Mouse (Mus musculus) liver, embryonic 14.5 days (tissue): ENCODE data around the gene Bcl2.

Source experiments
- CTCF ChIP-seq: IDR thresholded peaks from 2 replicates; pipeline ENCODE4 v1.5.1; 2016; ENCODE audit warnings: antibody characterized with exemption, low read depth, control low read depth
- EP300 ChIP-seq: IDR thresholded peaks from 2 replicates; pipeline ENCODE4 v1.6.1; 2016; ENCODE audit warnings: antibody characterized with exemption, low read depth

DNA sequence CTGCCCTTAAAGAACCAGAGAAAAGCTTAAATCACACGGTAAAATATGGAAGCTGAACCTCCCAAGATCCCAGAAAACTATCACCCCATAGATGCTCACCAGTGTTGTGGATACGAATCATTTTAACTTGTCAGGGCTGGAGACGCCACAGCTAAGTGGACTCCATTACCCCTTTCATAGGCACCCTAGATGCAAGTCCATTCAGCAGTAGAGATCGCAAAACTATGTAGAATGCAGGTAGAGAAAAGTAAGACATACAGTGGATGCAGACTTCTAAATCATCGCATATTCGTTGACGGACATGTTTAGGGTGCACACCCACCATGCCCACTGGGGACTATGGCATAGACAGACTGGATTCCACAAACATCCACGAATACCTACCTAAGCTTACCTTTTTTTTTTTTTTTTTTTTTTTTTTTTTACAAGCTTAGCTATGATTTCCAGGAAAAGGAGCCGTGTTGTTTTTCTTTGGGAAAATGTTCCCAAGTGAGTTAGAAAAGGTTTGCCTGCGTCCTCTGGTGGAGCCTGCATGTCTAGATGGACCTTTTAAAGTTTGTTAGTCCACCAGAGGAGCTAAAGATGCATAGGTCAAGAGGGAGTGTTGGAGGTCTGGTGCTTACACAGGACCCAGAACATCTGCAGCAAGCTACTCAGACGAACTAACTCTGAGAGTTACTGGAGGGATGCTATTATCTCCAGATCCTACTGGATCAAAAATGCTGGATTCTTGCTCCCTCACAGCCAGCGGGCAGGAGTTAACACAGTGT lies 2.5 kb downstream of the Bcl2 start:
- no peak for TF ChIP-seq CTCF
- no peak for TF ChIP-seq EP300
